Mouse (Mus musculus) liver, postnatal 0 days (tissue): Measurements from ENCODE around the gene Wrap53. TPM values are rescaled to one million over a fixed set of nuclear protein-coding genes. Genes with fewer than 3 reads are reported as not detected.

ENCODE experiments used
- ATAC-seq: fragments of 200-750 bp; cut with Nextera tagmentation; 2 replicates; pipeline ENCODE4 v1.8.0; 2017; ENCODE audit warnings: mild to moderate bottlenecking, moderate library complexity
- DNase-seq: peaks from one replicate; pipeline ENCODE4 v3.0.0-alpha.2; 2016
- H3K27ac ChIP-seq: fragments of 300-500 bp; sonication (generic); 2 replicates; pipeline ENCODE4 v1.5.1; 2014; ENCODE audit warnings: antibody characterized with exemption, moderate library complexity, mild to moderate bottlenecking, low read depth
- H3K27me3 ChIP-seq: fragments of 300-500 bp; sonication (generic); 2 replicates; pipeline ENCODE4 v1.6.1; 2014; ENCODE audit warnings: low read length, control low read depth, mixed read lengths; ENCODE audit not compliant: insufficient read depth
- H3K36me3 ChIP-seq: fragments of 300-500 bp; sonication (generic); replicated peaks from 2 replicates; pipeline ENCODE4 v1.6.1; 2014; ENCODE audit warnings: mild to moderate bottlenecking, control low read depth, low read length, moderate library complexity, mixed read lengths; ENCODE audit not compliant: insufficient read depth
- H3K4me1 ChIP-seq: fragments of 300-500 bp; sonication (generic); 2 replicates; pipeline ENCODE4 v1.6.1; 2014; ENCODE audit warnings: antibody characterized with exemption, mild to moderate bottlenecking, control low read depth; ENCODE audit not compliant: insufficient read depth
- H3K4me2 ChIP-seq: fragments of 300-500 bp; sonication (generic); 2 replicates; pipeline ENCODE4 v1.6.1; 2014; ENCODE audit warnings: low read depth, mild to moderate bottlenecking, low read length, moderate library complexity, mixed read lengths
- H3K4me3 ChIP-seq: fragments of 300-500 bp; sonication (generic); 2 replicates; pipeline ENCODE4 v1.5.1; 2014; ENCODE audit warnings: low read depth, low read length
- H3K9ac ChIP-seq: fragments of 300-500 bp; sonication (generic); replicated peaks from 2 replicates; pipeline ENCODE4 v1.6.1; 2014; ENCODE audit warnings: mild to moderate bottlenecking, moderate library complexity
- H3K9me3 ChIP-seq: fragments of 300-500 bp; sonication (generic); 2 replicates; pipeline ENCODE4 v1.6.1; 2016; ENCODE audit warnings: mild to moderate bottlenecking, control low read depth, low read length, mixed read lengths
- CTCF ChIP-seq: sonication (generic); IDR thresholded peaks from 2 replicates; pipeline ENCODE4 v1.5.1; 2016; ENCODE audit warnings: antibody characterized with exemption, low read depth
- EP300 ChIP-seq: IDR thresholded peaks from 2 replicates; pipeline ENCODE4 v1.6.1; 2016; ENCODE audit warnings: antibody characterized with exemption, low read depth, mild to moderate bottlenecking
- WGBS: fragments of 180-500 bp; shearing (Covaris S2); extraction: QIAGEN DNeasy Blood & Tissue Kit; methylation state at CpG from one replicate; pipeline ENCODE4 v1.1.7; 2014; ENCODE audit not compliant: insufficient replicate concordance; 5-methylcytosine and 5-hydroxymethylcytosine counted together
- polyA plus RNA-seq: library from polyadenylated mRNA; unstranded; fragments of >200 nt; fragmentation: Nextera tagmentation; extraction: Ambion mirVana; gene quantifications from 2 replicates; pipeline ENCODE4 v1.2.1, GENCODE M21; 2015

The Wrap53 gene
- polyA plus RNA-seq, 1 experiment from 2014 or later = 10.0 TPM

- Histone ChIP-seq H3K36me3 (peaks cover 50% of the 10 kb centered on the region), H3K4me1 (peaks cover 49% of the 10 kb centered on the region), H3K27ac (peak overlapping the region; percentile 82), H3K27me3 (no peaks in the 10 kb centered on the region), H3K4me3 (peak overlapping the region; percentile 9; the same call in 1 of the 2 replicates), H3K9me3 (no peaks in the 10 kb centered on the region), H3K9ac (peak overlapping the region; percentile 39; the same call in 1 of the 2 replicates), H3K4me2 (peak overlapping the region; percentile 57)
- peak; percentile 85 for TF ChIP-seq EP300
- no peak for TF ChIP-seq CTCF
- DNase-seq (peak; percentile 55), ATAC-seq (peak; percentile 69)
- WGBS = 44% methylated on average over 7 of the region's 7 CpGs
Observed at GRCm38 (mm10) chr11:69585718-69586325, 5.8 kb upstream of the Wrap53 start.

- peaks cover 42% of the 10 kb centered on the region for H3K36me3 ChIP-seq
- ATAC-seq (no peak), DNase-seq (no peak)
- peak overlapping the region; percentile 82 for H3K27ac ChIP-seq
- TF ChIP-seq CTCF = no peak
- TF ChIP-seq EP300 = no peak
- peak overlapping the region; percentile 57; the same call in 1 of the 2 replicates for H3K4me2 ChIP-seq
- WGBS = 84% methylated on average over 13 of the region's 13 CpGs
- no peak overlapping the region for H3K9ac ChIP-seq
- H3K9me3 ChIP-seq = no peaks in the 10 kb centered on the region
- peaks cover 42% of the 10 kb centered on the region for H3K4me1 ChIP-seq
- 0 out of 2 replicates have a peak overlapping the region, but pooled peaks have one; percentile 4 for H3K4me3 ChIP-seq
- H3K27me3 ChIP-seq = no peaks in the 10 kb centered on the region
Observed at GRCm38 (mm10) chr11:69584937-69585336, 4.9 kb upstream of the Wrap53 start.

DNA sequence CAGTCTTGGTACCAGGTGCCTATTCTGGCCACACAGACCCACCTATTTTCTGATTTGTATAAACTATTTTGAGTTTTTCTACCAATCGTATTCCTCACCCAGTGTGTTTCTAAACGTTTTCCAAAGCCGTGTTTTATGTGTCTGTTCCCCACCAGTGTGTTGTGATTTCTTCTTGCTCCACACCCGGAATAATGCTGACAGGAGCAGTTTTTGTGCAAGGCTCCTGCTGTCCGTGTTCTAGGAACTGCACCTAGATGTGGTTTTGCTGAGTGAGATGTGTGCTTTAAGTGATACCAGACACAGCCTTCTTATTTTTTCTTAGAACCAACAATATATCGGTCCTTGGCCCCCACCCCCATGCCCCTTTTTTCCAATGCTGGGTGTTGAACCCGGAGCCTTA, 4.0 kb upstream of the Wrap53 start:
- WGBS = 72% methylated on average over 7 of the region's 7 CpGs
- H3K9ac ChIP-seq = no peak overlapping the region

DNA sequence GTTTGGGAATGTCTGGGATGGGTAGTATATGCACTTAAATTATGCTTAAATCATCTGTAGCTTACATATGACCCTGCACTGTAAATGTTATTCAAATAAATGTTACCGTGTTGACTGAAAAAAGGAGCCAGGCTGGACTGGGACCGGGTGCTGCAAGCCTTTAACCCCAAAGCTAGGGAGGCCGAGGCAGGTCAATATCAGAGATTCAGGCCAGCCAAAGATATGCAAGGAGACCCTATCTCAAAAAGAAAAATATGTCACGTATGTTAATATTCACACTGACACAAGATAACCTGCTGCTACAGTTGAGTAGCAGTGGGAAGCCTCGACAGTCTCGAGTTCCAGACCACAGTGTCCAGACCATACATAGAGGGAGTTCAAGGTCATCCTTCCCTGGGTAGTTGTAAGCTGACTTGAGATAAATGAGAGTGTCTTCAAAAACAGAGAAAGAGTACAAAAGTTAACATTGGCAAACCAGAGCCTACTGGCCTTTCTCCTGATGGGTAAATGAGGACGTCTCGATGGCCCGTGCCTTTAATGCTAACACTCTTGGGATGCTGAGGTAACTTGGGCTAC, 2.3 kb upstream of the Wrap53 start:
- ATAC-seq (no peak), DNase-seq (no peak)
- H3K4me2 ChIP-seq = peak overlapping the region; percentile 91
- TF ChIP-seq EP300 = no peak
- TF ChIP-seq CTCF = no peak
- no peaks in the 10 kb centered on the region for H3K27me3 ChIP-seq
- H3K4me3 ChIP-seq = peak overlapping the region; percentile 82
- peak overlapping the region; percentile 98 for H3K27ac ChIP-seq
- H3K36me3 ChIP-seq = peaks cover 17% of the 10 kb centered on the region
- no peaks in the 10 kb centered on the region for H3K9me3 ChIP-seq
- H3K4me1 ChIP-seq = peaks cover 43% of the 10 kb centered on the region
- H3K9ac ChIP-seq = peak overlapping the region; percentile 90
- WGBS = 51% methylated on average over 9 of the region's 9 CpGs

More for the DNA sequence above, 4.0 kb upstream of the Wrap53 start:
- Histone ChIP-seq H3K9me3 (no peaks in the 10 kb centered on the region), H3K27me3 (no peaks in the 10 kb centered on the region), H3K36me3 (peaks cover 32% of the 10 kb centered on the region), H3K4me3 (no peak overlapping the region), H3K4me2 (no peak overlapping the region), H3K27ac (peak overlapping the region; percentile 82; the same call in 1 of the 2 replicates), H3K4me1 (peaks cover 37% of the 10 kb centered on the region)
- no peak for TF ChIP-seq CTCF
- no peak for TF ChIP-seq EP300
- ATAC-seq (no peak), DNase-seq (no peak)

- peak overlapping the region; percentile 91 for H3K4me2 ChIP-seq
- peak overlapping the region; percentile 90 for H3K9ac ChIP-seq
- TF ChIP-seq CTCF = no peak
- no peak for TF ChIP-seq EP300
- 3% methylated on average over 8 of the region's 8 CpGs for WGBS
- no peak for DNase-seq
- peak overlapping the region; percentile 98 for H3K27ac ChIP-seq
- peak overlapping the region; percentile 82 for H3K4me3 ChIP-seq
- no peaks in the 10 kb centered on the region for H3K27me3 ChIP-seq
- ATAC-seq = no peak
- no peaks in the 10 kb centered on the region for H3K9me3 ChIP-seq
- H3K4me1 ChIP-seq = peaks cover 43% of the 10 kb centered on the region
- 0 out of 2 replicates have a peak, but pooled peaks cover 18% of the 10 kb centered on the region for H3K36me3 ChIP-seq
Observed at GRCm38 (mm10) chr11:69581814-69582213, 1.8 kb upstream of the Wrap53 start.

DNA sequence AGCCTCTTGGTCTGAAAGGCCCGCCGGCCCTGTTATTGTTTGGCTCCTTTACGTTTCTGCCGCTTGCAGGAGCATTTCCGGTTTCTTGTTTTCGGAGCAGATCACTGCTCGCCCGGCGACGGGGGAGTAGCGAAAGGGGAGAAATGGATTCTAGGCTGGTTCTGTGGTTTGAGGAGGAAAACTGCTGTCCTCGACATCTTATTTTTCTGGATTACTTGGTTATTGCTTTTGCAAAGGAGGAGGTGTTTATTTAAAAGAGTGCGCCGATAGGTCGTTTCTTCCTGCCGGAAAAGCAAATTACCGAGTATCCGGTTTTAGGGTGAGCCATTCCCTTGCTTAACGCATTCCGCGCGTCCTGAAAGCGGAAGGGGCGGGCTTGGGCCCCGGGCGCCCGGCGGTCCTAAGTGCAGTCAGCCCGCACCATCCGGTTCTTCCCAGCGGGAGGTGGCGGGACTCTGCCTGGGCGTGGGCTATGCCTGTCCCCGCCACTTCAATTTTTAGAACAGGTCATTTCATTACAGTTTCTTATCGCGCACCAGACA, 1.2 kb upstream of the Wrap53 start:
- peaks cover 39% of the 10 kb centered on the region for H3K4me1 ChIP-seq
- no peaks in the 10 kb centered on the region for H3K9me3 ChIP-seq
- peak; percentile 77 for ATAC-seq
- no peaks in the 10 kb centered on the region for H3K27me3 ChIP-seq
- 0% methylated on average over 36 of the region's 36 CpGs for WGBS
- TF ChIP-seq CTCF (no peak), EP300 (peak; percentile 78)
- H3K4me3 ChIP-seq = peak overlapping the region; percentile 82
- H3K4me2 ChIP-seq = peak overlapping the region; percentile 91
- peak overlapping the region; percentile 90 for H3K9ac ChIP-seq
- DNase-seq = peak; percentile 94
- 0 out of 2 replicates have a peak, but pooled peaks cover 14% of the 10 kb centered on the region for H3K36me3 ChIP-seq
- peak overlapping the region; percentile 98 for H3K27ac ChIP-seq
